Mouse (Mus musculus): ENCODE data around the gene Ubac1.
A peak's percentile ranks its signal among the peaks of the same experiment; 100 is the strongest.

Gene Ubac1

DNA sequence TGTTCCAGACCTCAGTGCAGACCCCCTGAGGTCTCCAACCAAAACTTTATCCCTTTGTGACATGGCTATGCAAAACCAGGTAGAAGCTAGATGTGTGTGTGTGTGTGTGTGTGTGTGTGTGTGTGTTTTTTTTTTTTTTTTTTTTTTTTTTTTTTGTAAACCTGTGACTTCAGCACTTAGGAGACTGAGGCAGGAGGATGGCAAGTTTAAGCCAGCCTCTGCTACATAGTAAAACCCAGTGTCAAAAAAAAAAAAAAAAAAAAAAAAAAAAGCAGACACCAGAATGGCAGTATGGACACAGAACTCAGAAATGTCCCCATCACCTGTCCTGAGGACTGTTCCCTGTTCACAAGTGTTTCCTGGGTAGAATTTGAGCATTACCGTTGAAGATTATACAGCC lies 31.9 kb downstream of the Ubac1 start:
- Histone ChIP-seq H3K36me3 (ENCODE audit: insufficient read depth, low read length) (0 out of 2 replicates have a peak, but pooled peaks cover 1% of the 10 kb centered on the region), H3K9me3 (ENCODE audit: low read length) (no peaks in the 10 kb centered on the region), H3K4me3 (replicated peaks; ENCODE audit: low read length) (no peak overlapping the region), H3K4me1 (replicated peaks; ENCODE audit: low read depth, low read length) (peaks cover 19% of the 10 kb centered on the region), H3K27me3 (ENCODE audit: insufficient read depth, low read length) (no peaks in the 10 kb centered on the region; the same call in 1 of the 2 replicates)
- TF ChIP-seq NANOG (IDR thresholded peaks at IDR 0.05; ENCODE audit: borderline replicate concordance, low read length) (no peak), POU5F1 (IDR thresholded peaks at IDR 0.05; ENCODE audit: borderline replicate concordance, low read length) (no peak), CTCF (conservative IDR thresholded peaks at IDR 0.05; ENCODE audit: low read length) (no peak)

DNA sequence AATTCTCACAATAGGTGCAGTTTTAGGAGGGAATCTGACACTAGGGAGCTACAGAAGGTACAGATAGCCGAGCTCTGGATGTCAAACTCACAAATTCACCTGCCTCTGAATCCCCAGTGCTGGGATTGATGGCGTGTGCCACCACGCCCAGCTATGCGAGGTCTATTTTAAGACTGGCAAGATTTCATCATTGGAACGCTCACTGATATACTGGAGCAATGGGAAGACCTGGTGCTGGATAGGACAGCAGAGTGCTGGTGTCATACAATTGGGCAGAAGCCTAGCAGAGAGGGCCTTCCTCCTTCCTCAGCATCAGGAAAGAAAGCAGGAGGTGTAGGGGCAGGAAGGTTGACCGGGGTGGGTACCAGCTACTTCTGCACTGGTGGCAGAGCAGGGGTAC lies 33.7 kb downstream of the Ubac1 start:
- H3K4me1 ChIP-seq (replicated peaks; ENCODE audit: low read depth, low read length), result peaks cover 19% of the 10 kb centered on the region
- no peak overlapping the region for H3K4me3 ChIP-seq (replicated peaks; ENCODE audit: low read length)
- no peaks in the 10 kb centered on the region for H3K9me3 ChIP-seq (ENCODE audit: low read length)
- peaks cover 4% of the 10 kb centered on the region; the same call in 1 of the 2 replicates for H3K27me3 ChIP-seq (ENCODE audit: insufficient read depth, low read length)
- no peaks in the 10 kb centered on the region for H3K36me3 ChIP-seq (ENCODE audit: insufficient read depth, low read length)
- no peak for TF ChIP-seq CTCF (conservative IDR thresholded peaks at IDR 0.05; ENCODE audit: low read length)
- TF ChIP-seq POU5F1 (IDR thresholded peaks at IDR 0.05; ENCODE audit: borderline replicate concordance, low read length), result no peak
- no peak for TF ChIP-seq NANOG (IDR thresholded peaks at IDR 0.05; ENCODE audit: borderline replicate concordance, low read length)

DNA sequence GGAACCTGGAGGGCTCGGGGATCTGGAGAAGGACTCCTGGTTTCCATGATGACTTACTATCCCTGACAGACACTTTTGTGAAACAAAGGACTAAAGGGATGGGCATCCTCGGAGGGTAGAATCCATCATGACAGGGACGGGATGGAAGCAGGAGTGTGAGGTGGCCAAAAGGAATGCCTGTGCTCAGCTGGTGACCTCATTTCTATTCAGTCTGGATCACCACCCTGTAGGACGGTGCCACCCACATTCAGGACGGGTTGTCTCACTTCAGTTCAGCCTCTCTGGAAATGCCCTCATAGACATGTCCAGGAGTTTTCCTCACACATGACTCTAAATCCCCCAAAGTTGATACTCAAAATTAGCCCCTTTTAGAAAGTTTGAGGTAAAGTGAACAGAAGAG lies 34.9 kb downstream of the Ubac1 start:
- peaks cover 12% of the 10 kb centered on the region for H3K4me1 ChIP-seq (replicated peaks; ENCODE audit: low read depth, low read length)

DNA sequence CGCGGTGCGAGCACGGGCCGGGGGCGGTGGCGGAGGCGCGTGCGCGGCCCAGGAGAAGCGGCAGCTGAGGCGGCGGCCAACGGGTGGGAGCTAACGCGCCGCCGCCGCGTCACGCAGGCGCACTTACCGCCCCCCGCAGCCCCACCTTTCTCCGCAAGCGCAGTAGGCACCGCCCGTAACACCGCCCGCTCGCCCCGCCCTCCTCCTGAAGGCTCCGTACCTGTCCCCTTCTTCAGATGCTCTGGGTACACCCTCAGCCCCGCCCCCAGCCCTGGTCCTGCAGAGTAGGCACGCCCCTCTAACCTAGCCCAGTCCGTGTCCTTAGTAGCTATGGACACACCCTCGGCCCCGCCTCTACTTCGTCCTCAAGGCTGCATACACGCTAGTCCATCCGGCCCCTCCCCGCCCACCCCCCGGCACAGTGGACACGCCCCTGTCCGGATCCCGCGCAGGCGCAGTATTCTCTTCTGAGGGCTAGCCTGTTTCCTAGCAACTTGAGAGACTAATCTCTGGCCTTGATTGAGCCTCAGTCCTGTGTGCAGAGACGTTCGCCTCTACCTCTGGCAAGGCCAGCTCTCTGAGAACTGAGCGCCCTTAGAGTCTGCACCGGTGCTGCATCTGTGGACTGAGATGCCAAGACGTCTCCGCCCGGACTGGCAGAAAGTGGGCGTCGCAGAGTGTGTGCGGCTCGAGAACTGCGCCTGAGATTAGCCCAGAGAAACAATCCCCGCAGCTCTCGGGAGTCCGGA lies 38.2 kb downstream of the Ubac1 start, which contains the start of gene Camsap1:
TSS of gene Camsap1 (minus strand) at position 124 of the 749 bp plus-strand sequence.
- H3K9me3 ChIP-seq (ENCODE audit: low read length), result no peaks in the 10 kb centered on the region
- peak within 1 kb of the TSS; percentile 90 for H3K4me3 ChIP-seq (replicated peaks; ENCODE audit: low read length)
- peaks cover 4% of the 10 kb centered on the region; the same call in 1 of the 2 replicates for H3K27me3 ChIP-seq (ENCODE audit: insufficient read depth, low read length)
- peaks cover 42% of the 10 kb centered on the region for H3K4me1 ChIP-seq (replicated peaks; ENCODE audit: low read depth, low read length)
- H3K36me3 ChIP-seq (ENCODE audit: insufficient read depth, low read length), result peaks cover 22% of the 10 kb centered on the region
- TF ChIP-seq POU5F1 (IDR thresholded peaks at IDR 0.05; ENCODE audit: borderline replicate concordance, low read length) (no peak), CTCF (conservative IDR thresholded peaks at IDR 0.05; ENCODE audit: low read length) (no peak), NANOG (IDR thresholded peaks at IDR 0.05; ENCODE audit: borderline replicate concordance, low read length) (no peak)

More for the DNA sequence above, 34.9 kb downstream of the Ubac1 start:
- peaks cover 4% of the 10 kb centered on the region; the same call in 1 of the 2 replicates for H3K27me3 ChIP-seq (ENCODE audit: insufficient read depth, low read length)
- TF ChIP-seq POU5F1 (IDR thresholded peaks at IDR 0.05; ENCODE audit: borderline replicate concordance, low read length) (no peak), NANOG (IDR thresholded peaks at IDR 0.05; ENCODE audit: borderline replicate concordance, low read length) (no peak), CTCF (conservative IDR thresholded peaks at IDR 0.05; ENCODE audit: low read length) (no peak)
- H3K36me3 ChIP-seq (ENCODE audit: insufficient read depth, low read length), result no peaks in the 10 kb centered on the region
- H3K4me3 ChIP-seq (replicated peaks; ENCODE audit: low read length), result no peak overlapping the region
- no peaks in the 10 kb centered on the region for H3K9me3 ChIP-seq (ENCODE audit: low read length)

DNA sequence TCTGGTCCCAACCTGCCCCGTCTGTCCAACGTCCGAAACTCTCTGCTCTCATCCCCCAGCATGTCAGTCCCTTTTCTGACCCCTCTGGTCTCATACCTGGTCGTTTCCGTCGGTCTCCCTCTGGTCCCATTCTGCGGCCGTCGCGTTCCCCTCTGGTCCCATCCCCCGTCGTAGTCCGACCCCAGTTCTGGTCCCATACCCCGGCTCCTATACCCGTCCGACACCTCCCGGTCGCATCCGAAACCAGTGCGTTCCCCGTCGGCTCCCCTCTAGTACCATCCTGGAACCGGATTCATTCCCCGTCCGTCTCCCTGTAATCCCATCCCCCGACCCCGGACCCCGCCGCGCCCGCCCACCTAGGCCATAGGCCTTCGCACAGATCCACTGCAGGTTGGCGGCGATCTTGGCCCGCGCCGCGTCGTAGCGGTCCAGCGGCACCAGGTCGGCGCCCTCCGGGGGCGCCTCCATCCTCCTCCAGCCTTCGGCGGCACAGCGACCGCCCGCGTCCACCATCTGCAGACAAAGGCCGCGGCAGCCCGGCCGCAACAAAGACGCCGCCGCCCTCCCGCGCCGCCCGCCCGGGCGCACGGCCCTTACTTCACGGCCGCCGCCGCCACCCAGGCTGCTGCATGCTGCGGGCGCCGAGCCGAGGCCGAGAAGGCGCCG lies 39.0 kb downstream of the Ubac1 start:
- Histone ChIP-seq H3K27me3 (ENCODE audit: insufficient read depth, low read length) (peaks cover 4% of the 10 kb centered on the region; the same call in 1 of the 2 replicates), H3K36me3 (ENCODE audit: insufficient read depth, low read length) (peaks cover 28% of the 10 kb centered on the region), H3K4me1 (replicated peaks; ENCODE audit: low read depth, low read length) (peaks cover 49% of the 10 kb centered on the region), H3K9me3 (ENCODE audit: low read length) (no peaks in the 10 kb centered on the region), H3K4me3 (replicated peaks; ENCODE audit: low read length) (peak overlapping the region; percentile 90)
- TF ChIP-seq POU5F1 (IDR thresholded peaks at IDR 0.05; ENCODE audit: borderline replicate concordance, low read length), result no peak
- TF ChIP-seq CTCF (conservative IDR thresholded peaks at IDR 0.05; ENCODE audit: low read length), result no peak
- TF ChIP-seq NANOG (IDR thresholded peaks at IDR 0.05; ENCODE audit: borderline replicate concordance, low read length), result no peak

DNA sequence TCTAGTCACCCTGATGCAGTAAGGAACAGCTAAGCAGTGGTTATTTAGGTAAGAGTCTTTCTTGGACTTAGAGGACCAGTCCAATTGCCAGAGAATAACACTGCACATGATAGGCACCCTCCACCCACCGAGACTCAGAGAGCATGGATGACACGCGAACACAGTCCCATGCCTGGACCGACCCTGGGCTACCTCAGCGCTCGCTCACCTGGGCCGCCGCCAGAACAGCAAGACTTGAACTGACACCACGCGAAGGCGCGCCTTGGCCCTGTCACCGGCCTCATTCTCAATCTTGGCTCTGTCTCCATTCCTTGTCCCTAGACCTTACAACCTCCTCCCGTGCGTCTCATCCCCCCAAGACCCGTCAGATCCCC lies 39.5 kb downstream of the Ubac1 start:
- peaks cover 28% of the 10 kb centered on the region for H3K36me3 ChIP-seq (ENCODE audit: insufficient read depth, low read length)
- peaks cover 4% of the 10 kb centered on the region; the same call in 1 of the 2 replicates for H3K27me3 ChIP-seq (ENCODE audit: insufficient read depth, low read length)
- H3K4me1 ChIP-seq (replicated peaks; ENCODE audit: low read depth, low read length), result peaks cover 51% of the 10 kb centered on the region
- peak overlapping the region; percentile 90 for H3K4me3 ChIP-seq (replicated peaks; ENCODE audit: low read length)
- TF ChIP-seq POU5F1 (IDR thresholded peaks at IDR 0.05; ENCODE audit: borderline replicate concordance, low read length), result no peak
- no peak for TF ChIP-seq NANOG (IDR thresholded peaks at IDR 0.05; ENCODE audit: borderline replicate concordance, low read length)
- TF ChIP-seq CTCF (conservative IDR thresholded peaks at IDR 0.05; ENCODE audit: low read length), result no peak
- H3K9me3 ChIP-seq (ENCODE audit: low read length), result no peaks in the 10 kb centered on the region

DNA sequence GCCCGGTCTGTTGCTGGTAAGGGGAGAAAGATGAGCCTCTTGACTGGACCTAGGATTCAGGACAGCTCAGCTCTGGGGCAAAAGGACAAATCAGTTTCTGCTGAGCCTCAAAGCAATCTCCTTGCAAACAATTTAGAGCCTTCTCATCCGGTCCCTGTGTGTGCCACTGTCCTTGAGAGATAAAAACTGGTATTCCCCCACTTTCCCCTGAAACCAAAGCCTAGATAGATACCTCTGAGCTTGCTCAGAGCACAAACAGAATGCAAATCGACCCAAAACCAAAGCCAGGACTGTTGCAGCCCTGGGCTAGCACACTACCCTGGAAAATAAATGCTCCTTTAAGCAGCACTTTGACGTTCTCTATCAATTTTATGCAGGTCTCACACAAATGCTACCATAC lies 42.5 kb downstream of the Ubac1 start:
- TF ChIP-seq NANOG (IDR thresholded peaks at IDR 0.05; ENCODE audit: borderline replicate concordance, low read length), result no peak
- no peak for TF ChIP-seq CTCF (conservative IDR thresholded peaks at IDR 0.05; ENCODE audit: low read length)
- TF ChIP-seq POU5F1 (IDR thresholded peaks at IDR 0.05; ENCODE audit: borderline replicate concordance, low read length), result no peak
- H3K27me3 ChIP-seq (ENCODE audit: insufficient read depth, low read length), result no peaks in the 10 kb centered on the region
- no peak overlapping the region for H3K4me3 ChIP-seq (replicated peaks; ENCODE audit: low read length)
- H3K9me3 ChIP-seq (ENCODE audit: low read length), result no peaks in the 10 kb centered on the region
- H3K4me1 ChIP-seq (replicated peaks; ENCODE audit: low read depth, low read length), result peaks cover 74% of the 10 kb centered on the region
- H3K36me3 ChIP-seq (ENCODE audit: insufficient read depth, low read length), result peaks cover 29% of the 10 kb centered on the region

DNA sequence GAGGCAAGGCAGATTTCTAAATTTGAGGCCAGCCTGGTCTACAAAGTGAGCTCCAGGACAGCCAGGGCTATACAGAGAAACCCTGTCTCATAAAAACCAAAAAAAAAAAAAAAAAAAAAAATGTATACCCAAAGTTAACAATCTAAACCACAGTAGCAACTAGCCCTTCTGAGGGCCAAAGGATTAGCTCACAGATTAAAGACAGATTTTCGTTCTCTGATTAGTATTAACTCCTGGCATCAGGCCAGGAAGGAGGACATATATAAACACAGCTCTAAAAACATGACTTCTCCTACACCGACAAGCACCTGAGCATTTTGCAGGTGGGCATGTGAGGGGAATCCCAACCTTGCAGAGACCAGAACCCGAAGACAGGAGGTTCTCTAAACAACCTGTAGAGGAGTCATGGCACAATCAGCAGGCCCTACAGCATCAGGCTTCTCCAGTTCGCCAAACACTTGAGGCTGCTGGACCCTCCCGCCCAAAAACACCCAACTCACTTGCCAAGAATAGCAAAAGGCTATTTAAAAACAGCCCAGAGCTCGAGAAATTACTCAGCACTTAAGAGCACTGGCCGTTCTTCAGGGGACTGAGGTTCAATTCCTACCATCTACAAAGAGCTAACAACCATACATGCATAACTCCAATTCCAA lies 43.8 kb downstream of the Ubac1 start:
- Histone ChIP-seq H3K4me1 (replicated peaks; ENCODE audit: low read depth, low read length) (peaks cover 83% of the 10 kb centered on the region), H3K27me3 (ENCODE audit: insufficient read depth, low read length) (no peaks in the 10 kb centered on the region), H3K9me3 (ENCODE audit: low read length) (no peaks in the 10 kb centered on the region), H3K4me3 (replicated peaks; ENCODE audit: low read length) (no peak overlapping the region), H3K36me3 (ENCODE audit: insufficient read depth, low read length) (peaks cover 41% of the 10 kb centered on the region)
- no peak for TF ChIP-seq POU5F1 (IDR thresholded peaks at IDR 0.05; ENCODE audit: borderline replicate concordance, low read length)
- TF ChIP-seq CTCF (conservative IDR thresholded peaks at IDR 0.05; ENCODE audit: low read length), result no peak
- no peak for TF ChIP-seq NANOG (IDR thresholded peaks at IDR 0.05; ENCODE audit: borderline replicate concordance, low read length)
